Mouse (Mus musculus) embryonic stem cell, embryonic (primary cell): Measurements from ENCODE around the gene Npm3.

Source experiments
- CTCF ChIA-PET, 4 experiments: fragments of 300-600 bp in 2 of 4; fragments of 350-600 bp in 2 of 4; sonication (Branson Sonifier 250); formaldehyde crosslinking; loops; one replicate each; lab custom pipeline; 2022; ENCODE audit warnings: inconsistent platforms in 2 of 4; lab: Charles Lee
- POLR2A ChIA-PET, 4 experiments: fragments of 300-600 bp in 2 of 4; fragments of 350-600 bp in 2 of 4; sonication (Branson Sonifier 250); formaldehyde crosslinking; loops; one replicate each; lab custom pipeline; 2022; ENCODE audit warnings: antibody characterized with exemption in 4 of 4, inconsistent platforms in 1 of 4; lab: Charles Lee

Npm3 gene

DNA sequence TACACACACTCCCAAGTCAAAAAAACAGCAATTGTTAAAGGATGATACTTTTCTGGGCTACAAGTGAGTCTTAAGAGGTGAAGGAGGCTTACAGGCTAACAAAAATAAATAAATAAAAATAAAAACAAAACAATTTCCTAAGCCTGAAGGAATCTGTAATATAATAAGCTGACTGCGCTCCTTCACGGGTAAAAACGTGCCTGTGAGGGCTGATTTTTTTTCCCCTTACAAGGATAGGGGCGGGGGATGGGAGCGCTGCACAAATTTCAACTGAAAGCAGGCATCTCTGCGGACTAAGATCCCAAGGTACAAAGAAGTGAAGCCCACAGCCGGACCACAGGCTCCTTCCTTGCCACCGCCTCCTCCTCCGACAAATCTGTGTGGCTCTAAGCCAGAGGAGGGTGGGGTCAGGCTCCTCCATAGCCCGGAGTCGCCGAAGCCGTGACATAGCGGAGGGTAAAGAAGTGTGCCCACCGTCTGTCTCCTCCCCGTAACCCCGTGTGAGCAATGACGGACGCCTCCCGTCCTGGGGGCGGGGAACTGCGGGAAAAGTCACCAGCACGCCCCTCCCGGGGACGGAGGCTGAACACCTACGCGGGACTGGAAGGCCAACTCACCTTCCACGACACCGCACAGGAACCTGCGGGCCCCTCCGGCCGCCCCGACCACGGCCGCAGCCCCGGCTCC, 33.1 kb upstream of the Npm3 start:
- POLR2A ChIA-PET = interaction anchor here in 3 of 4 experiments (0.6 to 27.3 kb wide), 15 partner anchors 9 to 547 kb away, joined by 3 to 671 read pairs (median 3); partner anchors contain the start of genes Npm3 (in 2 of the 3), Fgf8 (in 1 of the 3) and Lbx1 (in 1 of the 3)

DNA sequence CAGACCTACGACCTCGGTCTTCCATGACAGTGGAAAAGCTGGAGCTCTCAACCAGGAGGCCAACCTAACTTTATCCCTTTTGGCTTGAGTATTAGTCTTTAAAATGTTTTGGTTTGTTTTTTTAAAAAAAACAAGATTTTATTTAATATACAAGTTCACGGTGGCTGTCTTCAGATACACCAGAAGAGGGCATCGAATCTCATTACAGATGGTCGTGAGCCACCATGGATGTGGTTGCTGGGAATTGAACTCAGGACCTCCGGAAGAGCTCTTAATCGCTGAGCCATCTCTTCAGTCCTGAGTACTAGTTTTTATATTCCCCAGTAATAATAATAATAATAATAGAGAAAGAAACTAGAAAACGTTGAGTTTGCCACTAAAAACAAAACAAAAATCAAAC, 32.3 kb upstream of the Npm3 start:
- CTCF ChIA-PET = interaction anchor here in 3 of 4 experiments (0.6 to 1.3 kb wide), 4 partner anchors 17 to 208 kb away, joined by 3 to 4 read pairs (median 4); no protein-coding TSS in a partner anchor

More for the DNA sequence above, 33.1 kb upstream of the Npm3 start:
- CTCF ChIA-PET = interaction anchor here in 1 of 4 experiments (0.6 to 1.0 kb wide), 2 partner anchors 16 to 22 kb away, joined by 3 to 4 read pairs; no protein-coding TSS in a partner anchor

DNA sequence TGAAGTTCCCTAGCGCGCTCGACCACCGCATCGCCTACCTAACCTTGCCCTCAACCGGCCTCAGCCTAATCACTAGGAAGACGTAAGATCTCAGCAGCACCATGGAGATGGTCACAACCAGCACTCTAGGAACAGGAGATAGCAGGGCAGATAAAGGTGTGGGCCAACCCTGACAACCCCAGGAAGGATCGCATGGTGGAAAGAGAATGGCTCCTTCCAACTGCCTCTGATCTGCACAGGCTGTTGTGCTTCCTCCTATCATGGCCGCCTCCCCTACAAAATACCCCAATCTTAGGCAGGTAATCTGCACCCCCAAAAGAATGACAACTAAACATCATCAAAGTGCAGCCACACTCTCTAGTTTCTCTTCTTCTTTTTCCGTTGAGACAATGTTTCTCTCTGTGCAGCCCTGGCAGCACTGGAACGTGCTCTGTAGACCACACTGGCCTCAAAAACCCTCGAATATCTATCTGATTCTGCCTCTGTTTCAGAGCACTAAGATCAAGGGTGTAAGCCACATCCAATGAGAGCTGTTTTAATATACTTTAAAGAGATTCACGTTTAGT, 31.0 kb upstream of the Npm3 start:
- ChIA-PET POLR2A (interaction anchor here in 2 of 4 experiments (1.0 to 27.3 kb wide), 6 partner anchors 8 to 28 kb away, joined by 3 to 671 read pairs (median 6); partner anchors contain the start of genes Fgf8 (in 1 of the 2) and Npm3 (in 1 of the 2)), CTCF (interaction anchor here in 2 of 4 experiments (0.6 to 1.3 kb wide), 2 partner anchors 24 to 206 kb away, joined by 3 read pairs; no protein-coding TSS in a partner anchor)

More for the DNA sequence above, 32.3 kb upstream of the Npm3 start:
- POLR2A ChIA-PET = interaction anchor here in 3 of 4 experiments (0.5 to 27.3 kb wide), 8 partner anchors 10 to 212 kb away, joined by 3 to 671 read pairs (median 3); partner anchors contain the start of genes Fgf8 (in 1 of the 3) and Npm3 (in 1 of the 3)

DNA sequence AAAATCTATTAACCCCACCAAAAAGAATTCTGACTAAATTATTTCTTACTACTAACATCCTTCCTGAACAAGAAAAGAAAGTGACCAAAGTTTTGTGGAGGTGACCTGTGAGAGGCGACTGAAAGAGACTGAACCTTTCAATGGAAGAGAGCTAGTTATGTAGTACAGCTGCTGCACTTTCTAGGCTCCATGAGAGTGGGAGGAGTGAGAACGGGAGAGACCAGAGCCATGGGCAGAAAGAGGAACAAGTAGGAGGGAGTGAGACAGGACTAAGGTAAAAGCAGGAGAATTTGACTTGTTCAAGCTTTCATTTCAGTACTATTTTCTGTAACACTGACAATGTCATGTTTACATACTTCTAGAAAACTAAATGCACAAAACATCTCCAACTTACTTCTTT, 26.1 kb upstream of the Npm3 start:
- ChIA-PET POLR2A (interaction anchor here in 1 of 4 experiments (27.3 to 35.8 kb wide), 2 partner anchors 5 to 17 kb away, joined by 671 read pairs; partner anchors contain the start of genes Fgf8, Mgea5 and Npm3), CTCF (interaction anchor here in 1 of 4 experiments (0.5 to 0.6 kb wide), 2 partner anchors 14 to 41 kb away, joined by 3 to 11 read pairs; no protein-coding TSS in a partner anchor)

- CTCF ChIA-PET = interaction anchor here in 1 of 4 experiments (0.8 kb wide), 1 partner anchor 24 kb away, joined by 3 read pairs; no protein-coding TSS in a partner anchor
Measured at GRCm38 (mm10) chr19:45771501-45771900, 22.1 kb upstream of the Npm3 start.

GRCm38 (mm10) chr19:45760810-45761209, 11.4 kb upstream of the Npm3 start:
- CTCF ChIA-PET = no interaction called here
- POLR2A ChIA-PET = interaction anchor here in 2 of 4 experiments (0.6 to 35.8 kb wide), 6 partner anchors 9 to 288 kb away, joined by 3 to 671 read pairs (median 6); partner anchors contain the start of gene Mgea5 (in 1 of the 2)

More at GRCm38 (mm10) chr19:45771501-45771900, 22.1 kb upstream of the Npm3 start:
- POLR2A ChIA-PET = interaction anchor here in 2 of 4 experiments (0.6 to 35.8 kb wide), 4 partner anchors 9 to 211 kb away, joined by 5 to 671 read pairs (median 338); partner anchors contain the start of genes Fgf8 (in 1 of the 2), Gm17018 (in 1 of the 2), Mgea5 (in 1 of the 2) and Npm3 (in 1 of the 2)

DNA sequence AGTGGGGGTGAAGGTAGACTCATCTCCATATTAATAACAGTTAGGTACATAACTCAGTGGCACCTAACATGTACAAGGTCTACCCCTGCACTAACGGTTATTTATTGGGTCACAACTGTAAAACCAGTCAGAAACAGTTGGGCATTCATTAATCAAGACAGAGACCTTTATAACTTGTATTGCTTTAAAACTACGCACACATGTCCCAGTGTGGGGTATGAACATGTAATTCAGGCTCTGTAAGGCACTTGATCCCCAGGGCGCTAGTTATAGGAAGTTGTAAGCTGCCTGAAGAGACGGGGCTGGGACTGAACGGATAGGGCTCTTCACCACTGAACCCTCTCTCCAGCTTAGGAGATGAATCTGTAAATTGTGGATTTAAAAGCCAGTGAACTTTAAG, 9.3 kb upstream of the Npm3 start:
- CTCF ChIA-PET = interaction anchor here in 1 of 4 experiments (0.6 to 1.4 kb wide), 2 partner anchors 256 to 744 kb away, joined by 3 read pairs; partner anchors contain the start of gene Lzts2

DNA sequence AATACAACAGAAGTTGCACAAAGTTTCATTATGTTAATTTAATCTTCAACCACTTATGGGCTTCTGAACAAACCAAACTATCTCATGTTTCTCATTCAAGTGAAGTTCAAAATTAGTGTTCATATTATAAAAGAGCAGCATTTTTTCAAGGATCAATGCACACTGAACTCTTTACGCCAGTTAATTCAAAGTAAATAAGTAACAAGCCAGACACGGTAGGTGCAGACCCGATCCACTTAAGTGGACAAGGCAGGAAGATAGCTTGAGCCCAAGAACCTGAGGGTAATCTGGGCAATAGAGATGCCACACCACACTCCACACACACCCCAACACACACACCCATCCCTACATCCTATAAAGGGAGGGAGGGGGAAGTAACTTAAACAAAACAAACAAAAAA, 4.2 kb upstream of the Npm3 start:
- POLR2A ChIA-PET = interaction anchor here in 2 of 4 experiments (1.0 to 35.8 kb wide), 3 partner anchors 10 to 27 kb away, joined by 4 to 671 read pairs (median 10); partner anchors contain the start of gene Mgea5 (in 1 of the 2)
- CTCF ChIA-PET = interaction anchor here in 2 of 4 experiments (1.3 to 1.4 kb wide), 3 partner anchors 51 to 180 kb away, joined by 3 to 5 read pairs (median 4); no protein-coding TSS in a partner anchor

More for the DNA sequence above, 9.3 kb upstream of the Npm3 start:
- POLR2A ChIA-PET = interaction anchor here (0.5 to 35.8 kb wide), 8 partner anchors 8 to 858 kb away, joined by 3 to 671 read pairs (median 6); partner anchors contain the start of genes Mgea5 (in 1 of the 4) and Npm3 (in 1 of the 4)

DNA sequence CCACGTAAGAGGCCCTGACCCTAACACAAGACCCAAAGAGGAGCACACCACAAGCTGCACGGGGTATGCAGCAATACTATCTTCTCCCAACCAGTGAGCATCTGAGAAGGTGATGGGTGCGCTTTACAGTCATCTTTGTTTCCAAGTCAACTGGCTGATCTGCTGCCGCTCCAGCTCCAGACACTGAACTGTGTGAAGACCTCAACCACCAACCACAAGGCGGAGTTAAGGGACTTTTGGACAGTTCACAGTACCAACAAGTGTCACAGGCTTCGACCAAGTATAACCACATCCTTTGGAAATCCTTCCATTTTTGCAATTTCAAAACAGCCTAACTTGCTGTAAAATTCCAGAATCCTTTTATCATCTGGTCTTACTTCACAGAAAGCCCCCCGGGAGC, 2.5 kb upstream of the Npm3 start:
- CTCF ChIA-PET = interaction anchor here in 2 of 4 experiments (0.5 to 1.2 kb wide), 4 partner anchors 178 to 537 kb away, joined by 3 to 6 read pairs (median 4); no protein-coding TSS in a partner anchor
- POLR2A ChIA-PET = interaction anchor here in 2 of 4 experiments (1.0 to 35.8 kb wide), 7 partner anchors 9 to 286 kb away, joined by 3 to 671 read pairs (median 4); partner anchors contain the start of gene Mgea5 (in 1 of the 2)

GRCm38 (mm10) chr19:45748691-45749242, 624 bp downstream of the Npm3 start:
- ChIA-PET CTCF (interaction anchor here in 3 of 4 experiments (0.5 to 5.4 kb wide), 11 partner anchors 39 to 572 kb away, joined by 3 to 62 read pairs (median 4); partner anchors contain the start of gene Kcnip2 (in 1 of the 3)), POLR2A (interaction anchor here in 2 of 4 experiments (0.7 to 35.8 kb wide), 9 partner anchors 8 to 327 kb away, joined by 3 to 671 read pairs (median 3); partner anchors contain the start of genes Mgea5 (in 1 of the 2) and Nolc1 (in 1 of the 2))

DNA sequence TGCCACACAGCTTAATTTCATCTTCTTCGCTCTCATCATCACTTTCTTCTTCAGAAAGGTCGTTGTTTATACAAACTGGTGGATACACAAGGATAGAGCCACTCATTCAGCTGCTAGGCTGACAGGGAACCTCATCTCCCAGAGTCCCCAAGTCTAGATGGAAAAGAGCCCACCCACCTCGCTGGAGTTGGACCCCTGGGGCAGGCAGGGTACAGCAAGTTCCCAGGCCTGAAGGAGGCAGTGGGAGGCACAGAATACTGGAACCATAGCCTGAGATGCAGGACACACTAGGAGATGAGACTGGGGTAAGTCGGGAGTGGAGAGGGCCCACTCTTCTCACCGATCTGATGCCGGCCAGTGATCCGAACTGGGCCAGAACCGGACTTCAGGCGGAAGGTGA, 1.2 kb downstream of the Npm3 start:
- POLR2A ChIA-PET = interaction anchor here in 3 of 4 experiments (1.0 to 35.8 kb wide), 9 partner anchors 9 to 280 kb away, joined by 3 to 671 read pairs (median 3); partner anchors contain the start of gene Mgea5 (in 1 of the 3)
- CTCF ChIA-PET = interaction anchor here (0.7 to 5.4 kb wide), 14 partner anchors 26 to 571 kb away, joined by 3 to 62 read pairs (median 4); partner anchors contain the start of gene Kcnip2 (in 1 of the 4)

- ChIA-PET CTCF (interaction anchor here (0.6 to 5.4 kb wide), 50 partner anchors 9 to 940 kb away, joined by 3 to 62 read pairs (median 4); partner anchors contain the start of gene Kcnip2 (in 1 of the 4)), POLR2A (interaction anchor here (0.6 to 35.8 kb wide), 14 partner anchors 10 to 281 kb away, joined by 3 to 671 read pairs (median 4); partner anchors contain the start of gene Mgea5 (in 1 of the 4))
Measured at GRCm38 (mm10) chr19:45747028-45747867, 2.1 kb downstream of the Npm3 start.

DNA sequence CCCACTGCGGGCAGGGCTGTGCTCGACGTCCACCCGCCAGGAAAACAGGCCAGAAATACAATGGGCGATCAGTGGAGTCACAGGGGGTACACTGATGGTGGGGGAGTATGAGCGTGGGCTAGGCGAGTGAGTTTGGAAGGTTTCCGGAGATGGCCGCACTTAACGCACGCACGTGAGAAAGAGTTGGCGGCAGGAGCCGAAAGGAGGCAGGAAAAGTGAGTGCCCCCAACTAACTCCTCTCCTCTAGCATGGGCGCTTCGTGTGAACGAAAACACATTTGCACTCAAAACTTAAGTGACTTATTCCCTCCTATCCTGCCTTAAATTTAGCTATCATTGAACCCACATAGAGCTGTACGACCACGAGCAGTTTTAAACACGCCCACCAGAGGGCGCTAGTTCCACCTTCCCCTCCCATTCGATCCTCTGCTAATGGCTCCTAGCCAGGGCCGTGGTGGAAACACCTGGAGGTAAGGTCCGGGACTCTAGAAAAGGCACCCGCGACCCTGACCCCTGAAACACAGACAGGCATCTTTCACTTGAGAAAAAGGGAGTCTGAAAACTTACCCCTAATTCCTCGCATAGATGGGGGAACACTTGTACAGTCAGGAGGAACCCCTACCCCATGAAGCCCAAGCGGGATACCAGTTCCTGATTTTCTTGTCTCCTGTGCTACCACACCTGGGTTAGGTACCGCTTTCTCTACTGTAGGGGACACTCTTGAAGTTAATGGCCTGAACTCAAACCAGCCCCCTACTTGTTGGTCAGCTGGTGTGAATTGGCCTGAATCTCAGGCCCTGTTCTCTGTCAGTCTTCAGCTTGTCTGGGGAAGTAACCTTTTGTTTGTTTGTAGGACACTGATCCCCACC, 3.0 kb downstream of the Npm3 start:
- CTCF ChIA-PET = interaction anchor here (0.5 to 5.4 kb wide), 56 partner anchors 9 to 1562 kb away, joined by 3 to 62 read pairs (median 4); partner anchors contain the start of genes Gm17018 (in 1 of the 4) and Poll (in 1 of the 4)
- POLR2A ChIA-PET = interaction anchor here (0.6 to 35.8 kb wide), 15 partner anchors 11 to 224 kb away, joined by 3 to 671 read pairs (median 4); partner anchors contain the start of gene Mgea5 (in 1 of the 4)

DNA sequence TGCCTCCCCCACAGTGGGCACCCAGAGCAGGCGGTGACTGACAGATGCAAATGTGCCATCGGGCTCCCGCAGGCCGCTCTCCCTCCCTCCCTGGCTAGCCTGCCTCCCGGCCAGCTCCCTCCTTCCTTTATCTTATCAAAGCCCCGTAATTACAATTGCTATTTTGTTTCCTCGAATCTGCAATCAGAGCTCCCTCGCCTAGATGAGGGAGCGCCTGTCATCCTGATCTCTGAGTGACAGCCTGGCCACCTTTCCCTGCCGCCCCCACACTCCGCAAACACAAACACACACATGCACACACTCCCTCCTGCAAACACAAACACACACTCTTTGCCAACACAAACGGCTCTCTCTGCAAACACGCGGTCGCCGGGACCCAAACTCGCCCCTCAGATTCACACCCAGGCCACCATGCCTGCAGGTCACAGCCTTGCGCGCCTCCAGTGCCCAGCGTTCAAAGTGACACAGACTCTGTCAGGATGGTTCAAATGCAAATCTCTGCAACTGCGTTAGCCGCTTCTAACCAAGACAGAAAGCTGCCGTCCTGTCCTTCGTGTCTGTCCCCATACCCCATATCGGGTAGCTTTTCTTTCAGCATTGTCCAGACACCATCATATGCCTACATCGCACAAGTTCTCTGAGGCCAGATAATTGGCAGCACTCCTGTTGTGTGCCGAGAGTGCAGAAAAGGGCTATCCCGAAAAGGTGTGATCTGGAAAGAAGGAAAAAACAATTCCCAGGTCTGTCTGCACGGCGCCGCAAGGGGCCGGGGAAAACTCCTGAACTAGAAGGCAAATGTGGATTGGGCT, 3.8 kb downstream of the Npm3 start:
- ChIA-PET CTCF (interaction anchor here (0.5 to 5.4 kb wide), 53 partner anchors 8 to 584 kb away, joined by 3 to 62 read pairs (median 4); partner anchors contain the start of genes Gm17018 (in 1 of the 4) and Poll (in 1 of the 4)), POLR2A (interaction anchor here (0.6 to 35.8 kb wide), 13 partner anchors 12 to 1056 kb away, joined by 3 to 671 read pairs (median 4); partner anchors contain the start of gene Mgea5 (in 1 of the 4))
